8 mouse cellular contexts compared by ENCODE assay signal in genomic region chr7:4865579-4866493, GRCm38 (mm10). TPM values are rescaled to one million over a fixed set of nuclear protein-coding genes. Genes with fewer than 3 reads are reported as not detected.
A peak's percentile ranks its signal among the peaks of the same experiment; 100 is the strongest.
DNase-seq lines count a peak whose midpoint lies in the region; ATAC-seq and TF ChIP-seq lines count a peak whose summit lies in the region.

No protein-coding gene starts in this region.

- peak; percentile 98 for DNase-seq in MEL (ENCODE audit: low read depth, low spot score)
- peak; percentile 98 to 99 for DNase-seq in cerebellum, adult 2 months
- peak; percentile 97 for DNase-seq in forebrain, postnatal 0 days
- peak; percentile 98 for DNase-seq in heart, postnatal 4 days
- peak; percentile 95 to 97 for DNase-seq in layer of hippocampus, adult 8-10 months (ENCODE audit: low spot score in 2 of 2)
- peak; percentile 95 for DNase-seq in ovary, adult 18-20 months (ENCODE audit: low spot score)
- peak; percentile 97 for DNase-seq in thymus, postnatal 0 days (ENCODE audit: low spot score)

- H3K36me3 ChIP-seq in MEL (ENCODE audit: control insufficient read depth in 1 of 2, insufficient read depth in 2 of 2, low read length in 2 of 2), result no peaks in the 10 kb centered on the region; a peak in 1 of 4 replicates
- H3K36me3 ChIP-seq in forebrain, postnatal 0 days (ENCODE audit: insufficient read depth), result no peaks in the 10 kb centered on the region
- H3K36me3 ChIP-seq in lung, embryonic 15.5 days, result no peaks in the 10 kb centered on the region

- no peaks in the 10 kb centered on the region for H3K27me3 ChIP-seq in MEL (ENCODE audit: control insufficient read depth in 1 of 2, insufficient read depth in 2 of 2, low read length in 2 of 2)
- H3K27me3 ChIP-seq in cerebellum, adult 2 months (ENCODE audit: control insufficient read depth, insufficient read depth, low read length), result no peaks in the 10 kb centered on the region
- no peaks in the 10 kb centered on the region for H3K27me3 ChIP-seq in forebrain, postnatal 0 days (ENCODE audit: insufficient read depth, low read length)
- no peaks in the 10 kb centered on the region for H3K27me3 ChIP-seq in lung, embryonic 15.5 days

- peak overlapping the region; percentile 86 for H3K9ac ChIP-seq in MEL (ENCODE audit: control insufficient read depth, low read depth, low read length, poor library complexity, severe bottlenecking)
- H3K9ac ChIP-seq in forebrain, postnatal 0 days, result peak overlapping the region; percentile 75
- H3K9ac ChIP-seq in lung, embryonic 15.5 days, result peak overlapping the region; percentile 45

- no peak for TF ChIP-seq EP300 in MEL (IDR thresholded peaks at IDR 0.05; ENCODE audit: low read depth in 1 of 2, low read length in 2 of 2)

- peak; percentile 48 to 91; a peak in 3 of 4 replicates for TF ChIP-seq POLR2A in MEL (IDR thresholded peaks at IDR 0.05; ENCODE audit: control insufficient read depth in 1 of 2, insufficient read depth in 1 of 2, low read depth in 1 of 2, low read length in 2 of 2, poor library complexity in 1 of 2)
- TF ChIP-seq POLR2A in cerebellum, adult 2 months (IDR thresholded peaks at IDR 0.05; ENCODE audit: borderline replicate concordance, insufficient read depth, low read length), result peak; percentile 91; the same call in 1 of the 2 replicates

- TF ChIP-seq RAD21 in MEL (IDR thresholded peaks at IDR 0.05; ENCODE audit: low read depth, low read length), result no peak

- H3K4me2 ChIP-seq in forebrain, postnatal 0 days (ENCODE audit: low read depth), result peak overlapping the region; percentile 61
- peak overlapping the region; percentile 66 for H3K4me2 ChIP-seq in lung, embryonic 15.5 days

- H3K4me3 ChIP-seq in MEL (ENCODE audit: control insufficient read depth in 1 of 2, insufficient read depth in 1 of 2, low read depth in 2 of 2, low read length in 2 of 2), result peak overlapping the region; percentile 87 to 97
- peak overlapping the region; percentile 83 for H3K4me3 ChIP-seq in cerebellum, adult 2 months (replicated peaks; ENCODE audit: insufficient read depth, low read depth, low read length)
- peak overlapping the region; percentile 61 for H3K4me3 ChIP-seq in forebrain, postnatal 0 days (ENCODE audit: low read depth, low read length)
- peak overlapping the region; percentile 62 for H3K4me3 ChIP-seq in lung, embryonic 15.5 days

- peak overlapping the region; percentile 30 for H3K27ac ChIP-seq in MEL (ENCODE audit: control insufficient read depth, low read depth, low read length)
- H3K27ac ChIP-seq in cerebellum, adult 2 months (ENCODE audit: insufficient read depth, low read length), result peak overlapping the region; percentile 79
- H3K27ac ChIP-seq in forebrain, postnatal 0 days (ENCODE audit: low read depth, low read length), result peak overlapping the region; percentile 81
- H3K27ac ChIP-seq in lung, embryonic 15.5 days, result peak overlapping the region; percentile 49

- no peaks in the 10 kb centered on the region; the same call in 1 of the 2 replicates for H3K79me2 ChIP-seq in MEL (ENCODE audit: control insufficient read depth, insufficient read depth, low read length, poor library complexity)

- H3K4me1 ChIP-seq in MEL (ENCODE audit: control insufficient read depth in 1 of 2, insufficient read depth in 2 of 2, low read length in 2 of 2), result no peaks in the 10 kb centered on the region
- peaks cover 3% of the 10 kb centered on the region for H3K4me1 ChIP-seq in cerebellum, adult 2 months (ENCODE audit: control insufficient read depth, insufficient read depth, low read length)
- peaks cover 7% of the 10 kb centered on the region; the same call in 1 of the 2 replicates for H3K4me1 ChIP-seq in forebrain, postnatal 0 days (ENCODE audit: insufficient read depth)
- H3K4me1 ChIP-seq in lung, embryonic 15.5 days, result peaks cover 18% of the 10 kb centered on the region

- TF ChIP-seq CTCF in MEL (IDR thresholded peaks at IDR 0.05 in 2 of 3, conservative IDR thresholded peaks at IDR 0.05 in 1 of 3; ENCODE audit: control insufficient read depth in 1 of 3, insufficient read depth in 1 of 3, low read depth in 2 of 3, low read length in 3 of 3, poor library complexity in 1 of 3, severe bottlenecking in 1 of 3), result no peak
- no peak for TF ChIP-seq CTCF in cerebellum, adult 2 months (IDR thresholded peaks at IDR 0.05; ENCODE audit: borderline replicate concordance, insufficient read depth, low read depth, low read length)
- TF ChIP-seq CTCF in forebrain, postnatal 0 days (IDR thresholded peaks at IDR 0.05; ENCODE audit: low read depth), result no peak

- ATAC-seq in forebrain, postnatal 0 days, result peak; percentile 100
- ATAC-seq in lung, embryonic 15.5 days (ENCODE audit: borderline replicate concordance, extremely low read depth, low FRiP score, low TSS enrichment), result peak; percentile 99

- 3% methylated on average over 40 of the region's 40 CpGs for WGBS in cerebellum, adult 2 months
- WGBS in forebrain, postnatal 0 days, result 4% methylated on average over 40 of the region's 40 CpGs
- WGBS in lung, embryonic 15.5 days, result 4% methylated on average over 40 of the region's 40 CpGs

- no peaks in the 10 kb centered on the region for H3K9me3 ChIP-seq in MEL (replicated peaks; ENCODE audit: insufficient read depth, low read length)
- H3K9me3 ChIP-seq in forebrain, postnatal 0 days (ENCODE audit: low read length), result no peaks in the 10 kb centered on the region
- H3K9me3 ChIP-seq in lung, embryonic 15.5 days, result no peaks in the 10 kb centered on the region

TF ChIP-seq in MEL, 35 proteins besides CTCF, POLR2A, EP300 and RAD21 (continues in another document):
- peak; percentile 44; the same call in 1 of the 2 replicates for TF ChIP-seq TCF12 (IDR thresholded peaks at IDR 0.05; ENCODE audit: low read depth, low read length)

RNA-seq across cellular contexts. Expression of gene Isoc2b, which starts 4.2 kb away (rescaled TPM):
- total RNA-seq in MEL (2012; rRNA removed), result 2.6 and 2.8 TPM in 2 replicates
- polyA plus RNA-seq in MEL (2012; ENCODE audit: insufficient read depth in 1 of 2, insufficient read length in 2 of 2, low read depth in 1 of 2, low replicate concordance in 2 of 2, missing spikeins in 1 of 2), result 1 to 10 TPM in 1 of 2 experiments, not detected in 1; 3.0 TPM
- polyA plus RNA-seq in cerebellum, adult 2 months (2012; rRNA removed), result 11.1 and 13.6 TPM in 2 replicates
- total RNA-seq in forebrain, postnatal 0 days (2014; rRNA removed), result 2.5 and 6.6 TPM in 2 replicates
- 3.5 and 3.7 TPM in 2 replicates for polyA plus RNA-seq in forebrain, postnatal 0 days (2015; fragmentation: Nextera tagmentation; extraction: Ambion mirVana)
- 1 to 10 TPM; 1.6 to 2.3 TPM for total RNA-seq in heart, postnatal 4 days (2021)
- 1 to 10 TPM; 4.7 to 8.9 (median 6.9) TPM for total RNA-seq in layer of hippocampus, adult 8-10 months (2022)
- polyA plus RNA-seq in lung, embryonic 15.5 days (2015; fragmentation: Nextera tagmentation; extraction: Ambion mirVana), result 10.6 and 12.3 TPM in 2 replicates
- polyA plus RNA-seq in thymus, postnatal 0 days (2015; fragmentation: Nextera tagmentation; extraction: Ambion mirVana), result 19.9 and 22.0 TPM in 2 replicates

RNA-seq across cellular contexts. Expression of gene Isoc2a, which starts 11.1 kb away (rescaled TPM):
- total RNA-seq in MEL (2012; rRNA removed), result 11.1 and 12.4 TPM in 2 replicates
- polyA plus RNA-seq in MEL (2012; ENCODE audit: insufficient read depth in 1 of 2, insufficient read length in 2 of 2, low read depth in 1 of 2, low replicate concordance in 2 of 2, missing spikeins in 1 of 2), result 10 to 100 TPM in 1 of 2 experiments, not detected in 1; 20.6 TPM
- polyA plus RNA-seq in cerebellum, adult 2 months (2012; rRNA removed), result 17.4 and 17.7 TPM in 2 replicates
- total RNA-seq in forebrain, postnatal 0 days (2014; rRNA removed), result 4.8 and 4.9 TPM in 2 replicates
- polyA plus RNA-seq in forebrain, postnatal 0 days (2015; fragmentation: Nextera tagmentation; extraction: Ambion mirVana), result 0.26 and 0.39 TPM in 2 replicates
- total RNA-seq in heart, postnatal 4 days (2021), result 10 to 100 TPM; 14.7 to 15.5 TPM
- total RNA-seq in layer of hippocampus, adult 8-10 months (2022), result 10 to 100 TPM; 13.7 to 16.0 (median 14.2) TPM
- polyA plus RNA-seq in lung, embryonic 15.5 days (2015; fragmentation: Nextera tagmentation; extraction: Ambion mirVana), result 0.63 and 0.81 TPM in 2 replicates
- 0.72 and 0.81 TPM in 2 replicates for polyA plus RNA-seq in thymus, postnatal 0 days (2015; fragmentation: Nextera tagmentation; extraction: Ambion mirVana)

RNA-seq across cellular contexts. Expression of gene Shisa7, which starts 21.3 kb away (rescaled TPM):
- not detected in 2 replicates for total RNA-seq in MEL (2012; rRNA removed)
- under 1 TPM in 1 of 2 experiments, not detected in 1; 0.07 TPM for polyA plus RNA-seq in MEL (2012; ENCODE audit: insufficient read depth in 1 of 2, insufficient read length in 2 of 2, low read depth in 1 of 2, low replicate concordance in 2 of 2, missing spikeins in 1 of 2)
- 21.0 and 22.7 TPM in 2 replicates for polyA plus RNA-seq in cerebellum, adult 2 months (2012; rRNA removed)
- total RNA-seq in forebrain, postnatal 0 days (2014; rRNA removed), result 52.4 and 66.6 TPM in 2 replicates
- polyA plus RNA-seq in forebrain, postnatal 0 days (2015; fragmentation: Nextera tagmentation; extraction: Ambion mirVana), result 6.8 and 9.4 TPM in 2 replicates
- total RNA-seq in heart, postnatal 4 days (2021), result under 1 TPM in 1 of 2 experiments, not detected in 1; 0.20 TPM
- 100 to 1,000 TPM; 133 to 179 (median 153) TPM for total RNA-seq in layer of hippocampus, adult 8-10 months (2022)
- 0.94 and 1.3 TPM in 2 replicates for polyA plus RNA-seq in lung, embryonic 15.5 days (2015; fragmentation: Nextera tagmentation; extraction: Ambion mirVana)
- polyA plus RNA-seq in thymus, postnatal 0 days (2015; fragmentation: Nextera tagmentation; extraction: Ambion mirVana), result not detected in 2 replicates

RNA-seq across cellular contexts. Expression of gene Gm36210, which starts 40.5 kb away (rescaled TPM):
- 0.15 TPM in 1 of 2 replicates, not detected in the other for total RNA-seq in MEL (2012; rRNA removed)
- polyA plus RNA-seq in MEL (2012; ENCODE audit: insufficient read depth in 1 of 2, insufficient read length in 2 of 2, low read depth in 1 of 2, low replicate concordance in 2 of 2, missing spikeins in 1 of 2), result under 1 TPM in 1 of 2 experiments, not detected in 1; 0.97 TPM
- polyA plus RNA-seq in cerebellum, adult 2 months (2012; rRNA removed), result 0.59 and 0.61 TPM in 2 replicates
- 0.48 and 0.85 TPM in 2 replicates for total RNA-seq in forebrain, postnatal 0 days (2014; rRNA removed)
- polyA plus RNA-seq in forebrain, postnatal 0 days (2015; fragmentation: Nextera tagmentation; extraction: Ambion mirVana), result 0.29 and 0.47 TPM in 2 replicates
- total RNA-seq in heart, postnatal 4 days (2021), result not detected
- under 1 TPM; 0.29 to 0.77 (median 0.39) TPM for total RNA-seq in layer of hippocampus, adult 8-10 months (2022)
- polyA plus RNA-seq in lung, embryonic 15.5 days (2015; fragmentation: Nextera tagmentation; extraction: Ambion mirVana), result 0.16 TPM in 1 of 2 replicates, not detected in the other
- polyA plus RNA-seq in thymus, postnatal 0 days (2015; fragmentation: Nextera tagmentation; extraction: Ambion mirVana), result 0.10 TPM in 2 replicates

RNA-seq across cellular contexts. Expression of gene Zfp628, which starts 49.2 kb away (rescaled TPM):
- 2.5 and 3.3 TPM in 2 replicates for total RNA-seq in MEL (2012; rRNA removed)
- polyA plus RNA-seq in MEL (2012; ENCODE audit: insufficient read depth in 1 of 2, insufficient read length in 2 of 2, low read depth in 1 of 2, low replicate concordance in 2 of 2, missing spikeins in 1 of 2), result 10 to 100 TPM in 1 of 2 experiments, not detected in 1; 17.6 TPM
- polyA plus RNA-seq in cerebellum, adult 2 months (2012; rRNA removed), result 9.8 and 10.4 TPM in 2 replicates
- total RNA-seq in forebrain, postnatal 0 days (2014; rRNA removed), result 5.4 and 9.2 TPM in 2 replicates
- 5.8 and 6.0 TPM in 2 replicates for polyA plus RNA-seq in forebrain, postnatal 0 days (2015; fragmentation: Nextera tagmentation; extraction: Ambion mirVana)
- total RNA-seq in heart, postnatal 4 days (2021), result 10 to 100 TPM; 14.7 to 16.7 TPM
- 10 to 100 TPM; 13.0 to 15.3 (median 13.9) TPM for total RNA-seq in layer of hippocampus, adult 8-10 months (2022)
- 3.2 and 3.4 TPM in 2 replicates for polyA plus RNA-seq in lung, embryonic 15.5 days (2015; fragmentation: Nextera tagmentation; extraction: Ambion mirVana)
- polyA plus RNA-seq in thymus, postnatal 0 days (2015; fragmentation: Nextera tagmentation; extraction: Ambion mirVana), result 2.7 and 3.1 TPM in 2 replicates

Comparison
In these comparisons a context has a peak if more than half of its experiments do, and no peak if none do; other contexts are left out.
1. Peak in every context shown above with its lines: DNase-seq, ATAC-seq, H3K4me3 ChIP-seq and H3K27ac ChIP-seq.
2. H3K27ac ChIP-seq: peak in every context shown above with its lines; median percentile 81 in forebrain, postnatal 0 days; 79 in cerebellum, adult 2 months; 49 in lung, embryonic 15.5 days; 30 in MEL.